Comparison of ENCODE assay signal across 7 mouse cellular contexts in genomic region chr16:52031091-52031689, GRCm38 (mm10). TPM values are rescaled to one million over a fixed set of nuclear protein-coding genes. Genes with fewer than 3 reads are reported as not detected.
A peak's percentile ranks its signal among the peaks of the same experiment; 100 is the strongest.
DNase-seq lines count a peak whose midpoint lies in the region; ATAC-seq lines count a peak whose summit lies in the region.

TSS of gene Cblb (plus strand) at chr16:52031225.

- peak within 1 kb of the TSS; percentile 98 for H3K27ac ChIP-seq in embryonic facial prominence, embryonic 10.5 days (replicated peaks)
- H3K27ac ChIP-seq in limb, embryonic 10.5 days, result peak within 1 kb of the TSS; percentile 99
- H3K27ac ChIP-seq in midbrain, embryonic 13.5 days, result peak within 1 kb of the TSS; percentile 97

- no peaks in the 10 kb centered on the region for H3K27me3 ChIP-seq in embryonic facial prominence, embryonic 10.5 days (replicated peaks; ENCODE audit: low read depth, poor library complexity, severe bottlenecking)
- no peaks in the 10 kb centered on the region for H3K27me3 ChIP-seq in limb, embryonic 10.5 days (ENCODE audit: low read depth, poor library complexity, severe bottlenecking)
- no peaks in the 10 kb centered on the region for H3K27me3 ChIP-seq in midbrain, embryonic 13.5 days

- peak within 1 kb of the TSS; percentile 96 for H3K9ac ChIP-seq in midbrain, embryonic 13.5 days (replicated peaks)

- H3K4me3 ChIP-seq in embryonic facial prominence, embryonic 10.5 days, result peak within 1 kb of the TSS; percentile 98
- peak within 1 kb of the TSS; percentile 97 for H3K4me3 ChIP-seq in limb, embryonic 10.5 days
- H3K4me3 ChIP-seq in midbrain, embryonic 13.5 days (replicated peaks), result peak within 1 kb of the TSS; percentile 92

- H3K36me3 ChIP-seq in embryonic facial prominence, embryonic 10.5 days (replicated peaks), result peaks cover 24% of the 10 kb centered on the region
- peaks cover 25% of the 10 kb centered on the region for H3K36me3 ChIP-seq in limb, embryonic 10.5 days
- peaks cover 14% of the 10 kb centered on the region for H3K36me3 ChIP-seq in midbrain, embryonic 13.5 days

- ATAC-seq in granulocyte monocyte progenitor cell, adult 5-6 weeks (replicated peaks; ENCODE audit: poor library complexity, severe bottlenecking), result peak; percentile 91
- ATAC-seq in midbrain, embryonic 13.5 days, result peak; percentile 99

- H3K4me1 ChIP-seq in embryonic facial prominence, embryonic 10.5 days, result peaks cover 33% of the 10 kb centered on the region
- H3K4me1 ChIP-seq in limb, embryonic 10.5 days, result peaks cover 39% of the 10 kb centered on the region
- peaks cover 42% of the 10 kb centered on the region for H3K4me1 ChIP-seq in midbrain, embryonic 13.5 days (replicated peaks)

- DNase-seq in adrenal gland, postnatal 10 days, result peak; percentile 99
- DNase-seq in embryonic facial prominence, embryonic 10.5 days (ENCODE audit: low spot score), result peak; percentile 96
- peak; percentile 98 for DNase-seq in kidney, adult 11 months
- peak; percentile 93 for DNase-seq in limb, embryonic 10.5 days (ENCODE audit: low spot score)
- DNase-seq in spleen, adult 12 weeks (ENCODE audit: low spot score), result peak; percentile 97

- H3K4me2 ChIP-seq in midbrain, embryonic 13.5 days (replicated peaks), result peak within 1 kb of the TSS; percentile 75

- under 1% methylated on average over 38 of the region's 38 CpGs for WGBS in embryonic facial prominence, embryonic 10.5 days
- WGBS in limb, embryonic 10.5 days, result 0% methylated on average over 38 of the region's 38 CpGs
- WGBS in midbrain, embryonic 13.5 days, result under 1% methylated on average over 38 of the region's 38 CpGs

- no peaks in the 10 kb centered on the region for H3K9me3 ChIP-seq in embryonic facial prominence, embryonic 10.5 days
- H3K9me3 ChIP-seq in limb, embryonic 10.5 days (replicated peaks), result no peaks in the 10 kb centered on the region
- H3K9me3 ChIP-seq in midbrain, embryonic 13.5 days, result no peaks in the 10 kb centered on the region

RNA-seq across cellular contexts. Expression of gene Cblb, which starts in this region (rescaled TPM):
- total RNA-seq in adrenal gland, postnatal 10 days (2021), result 10 to 100 TPM; 25.1 to 27.0 TPM
- polyA plus RNA-seq in embryonic facial prominence, embryonic 10.5 days (2016; fragmentation: Nextera tagmentation; extraction: Ambion mirVana), result 28.9 and 33.9 TPM in 2 replicates
- 20.9 and 30.2 TPM in 2 replicates for total RNA-seq in granulocyte monocyte progenitor cell, adult 5-6 weeks (2014; fragmentation: Nextera tagmentation)
- 7.9 and 8.2 TPM in 2 replicates for total RNA-seq in granulocyte monocyte progenitor cell, adult 5-6 weeks (2017)
- polyA plus RNA-seq in limb, embryonic 10.5 days (2016; fragmentation: Nextera tagmentation; extraction: Ambion mirVana), result 31.6 and 34.6 TPM in 2 replicates
- polyA plus RNA-seq in midbrain, embryonic 13.5 days (2015; fragmentation: Nextera tagmentation; extraction: Ambion mirVana), result 19.2 and 20.1 TPM in 2 replicates

Comparison
In these comparisons a context has a peak if more than half of its experiments do, and no peak if none do; other contexts are left out.
1. Peak in every context shown above with its lines: DNase-seq, ATAC-seq, H3K4me3 ChIP-seq and H3K27ac ChIP-seq.